Mouse (Mus musculus) thymus, adult 2 months (tissue): ENCODE measurements around the gene Ppard. TPM values are rescaled to one million over a fixed set of nuclear protein-coding genes. Genes with fewer than 3 reads are reported as not detected.

Source experiments
- DNase-seq: peaks from one replicate; pipeline ENCODE4 v3.0.0; 2021
- H3K27ac ChIP-seq: fragments of 200-500 bp; 2 replicates; pipeline ENCODE4 v1.5.1; 2012; ENCODE audit warnings: low read length, control low read depth; ENCODE audit not compliant: control insufficient read depth, insufficient read depth
- H3K27me3 ChIP-seq: fragments of 200-500 bp; 2 replicates; pipeline ENCODE4 v1.6.1; 2012; ENCODE audit warnings: mild to moderate bottlenecking, low read length, moderate library complexity, mixed read lengths; ENCODE audit not compliant: control insufficient read depth, insufficient read depth
- H3K36me3 ChIP-seq: fragments of 200-500 bp; 2 replicates; pipeline ENCODE4 v1.6.1; 2012; ENCODE audit warnings: mild to moderate bottlenecking, low read length, moderate library complexity; ENCODE audit not compliant: control insufficient read depth, insufficient read depth
- H3K4me1 ChIP-seq: fragments of 200-500 bp; replicated peaks from 2 replicates; pipeline ENCODE4 v1.6.1; 2012; ENCODE audit warnings: low read length; ENCODE audit not compliant: control insufficient read depth, insufficient read depth
- H3K4me3 ChIP-seq: fragments of 200-500 bp; 2 replicates; pipeline ENCODE4 v1.5.1; 2012; ENCODE audit warnings: mild to moderate bottlenecking, low read length, control low read depth, moderate library complexity; ENCODE audit not compliant: control insufficient read depth, insufficient read depth
- CTCF ChIP-seq: fragments of 200-500 bp; IDR thresholded peaks from 2 replicates; pipeline ENCODE4 v1.5.1; 2012; ENCODE audit warnings: mild to moderate bottlenecking, control low read depth, low read length, moderate library complexity, borderline replicate concordance; ENCODE audit not compliant: control insufficient read depth, poor library complexity, insufficient read depth; ENCODE audit errors: extremely low read depth
- POLR2A ChIP-seq: fragments of 200-500 bp; IDR thresholded peaks from 2 replicates; pipeline ENCODE4 v1.6.1; 2012; ENCODE audit warnings: mild to moderate bottlenecking, low read length, control low read depth, moderate library complexity; ENCODE audit not compliant: control insufficient read depth, poor library complexity, insufficient read depth; ENCODE audit errors: extremely low read depth
- WGBS: fragments of 180-500 bp; shearing (Covaris S2); methylation state at CpG from one replicate; pipeline ENCODE4 v1.1.7; 2018; 5-methylcytosine and 5-hydroxymethylcytosine counted together
- polyA plus RNA-seq: library from polyadenylated mRNA; depleted of rRNA; stranded (reverse); fragments of >200 nt; gene quantifications from 2 replicates; pipeline ENCODE4 v1.2.3, GENCODE M21; 2012

The Ppard gene
- polyA plus RNA-seq, 1 experiment, result 51.6 TPM

DNA sequence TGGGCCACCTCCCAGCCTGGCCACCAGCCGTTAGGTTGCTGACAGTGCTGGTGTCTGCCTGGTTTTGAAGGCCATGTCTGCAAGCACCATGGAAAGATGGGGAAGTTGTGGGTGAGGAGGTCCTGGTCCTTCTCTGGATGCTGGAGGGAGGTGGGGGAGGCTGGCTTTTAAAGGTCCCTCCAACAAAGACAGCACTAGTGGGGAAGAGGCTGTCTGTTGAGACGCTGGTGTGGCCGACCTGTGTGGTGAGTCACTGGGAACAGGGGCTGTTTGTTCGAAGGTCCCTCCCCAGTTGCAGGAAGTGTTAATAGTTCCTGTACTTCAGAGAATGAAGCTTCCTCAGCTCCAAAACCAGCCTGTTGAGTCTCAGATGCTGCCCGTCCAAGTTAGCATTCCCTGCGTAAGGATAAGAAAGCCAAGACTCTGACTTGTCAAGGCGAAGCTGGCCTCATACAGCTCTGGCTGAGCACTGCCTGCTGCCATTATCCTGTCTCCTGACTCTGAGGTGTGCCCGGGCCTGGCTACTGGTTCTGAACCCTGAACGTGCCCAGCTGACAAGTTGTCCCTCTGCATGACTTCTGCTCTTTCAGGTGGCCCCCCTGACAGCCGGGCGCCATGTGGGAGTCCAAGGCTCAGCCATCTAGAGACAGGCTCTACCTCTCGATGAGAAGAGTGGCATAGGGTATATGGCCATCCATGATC is 19.2 kb downstream of the Ppard start:
- WGBS, result 76% methylated on average over 12 of the region's 12 CpGs
- H3K27ac ChIP-seq, result no peak overlapping the region
- no peak overlapping the region for H3K4me3 ChIP-seq
- H3K4me1 ChIP-seq, result peaks cover 28% of the 10 kb centered on the region
- no peak for DNase-seq
- H3K36me3 ChIP-seq, result no peaks in the 10 kb centered on the region
- TF ChIP-seq CTCF (no peak), POLR2A (no peak)
- H3K27me3 ChIP-seq, result no peaks in the 10 kb centered on the region

DNA sequence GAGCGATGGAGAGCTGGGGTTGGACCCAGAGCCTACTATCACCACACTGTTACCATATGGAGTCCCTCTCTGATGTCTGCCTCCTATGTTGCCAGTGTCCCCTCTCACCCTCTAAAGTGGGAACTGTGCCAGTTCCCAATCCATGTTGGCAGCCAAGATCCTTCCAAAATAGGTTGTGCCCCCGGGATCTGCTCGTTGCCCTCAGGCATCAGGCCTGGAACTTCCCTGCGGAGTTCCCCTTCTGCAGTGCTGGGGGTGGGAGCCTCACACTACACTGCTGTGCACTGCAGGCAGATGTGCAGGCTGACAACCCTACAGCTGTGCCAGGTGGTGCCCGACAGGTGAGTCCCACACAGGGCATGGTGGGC is 19.8 kb downstream of the Ppard start:
- TF ChIP-seq POLR2A, result no peak
- TF ChIP-seq CTCF, result no peak
- no peak for DNase-seq
- WGBS, result 84% methylated on average over 5 of the region's 5 CpGs
- Histone ChIP-seq H3K27ac (no peak overlapping the region), H3K27me3 (no peaks in the 10 kb centered on the region), H3K36me3 (no peaks in the 10 kb centered on the region), H3K4me1 (peaks cover 26% of the 10 kb centered on the region), H3K4me3 (no peak overlapping the region)

DNA sequence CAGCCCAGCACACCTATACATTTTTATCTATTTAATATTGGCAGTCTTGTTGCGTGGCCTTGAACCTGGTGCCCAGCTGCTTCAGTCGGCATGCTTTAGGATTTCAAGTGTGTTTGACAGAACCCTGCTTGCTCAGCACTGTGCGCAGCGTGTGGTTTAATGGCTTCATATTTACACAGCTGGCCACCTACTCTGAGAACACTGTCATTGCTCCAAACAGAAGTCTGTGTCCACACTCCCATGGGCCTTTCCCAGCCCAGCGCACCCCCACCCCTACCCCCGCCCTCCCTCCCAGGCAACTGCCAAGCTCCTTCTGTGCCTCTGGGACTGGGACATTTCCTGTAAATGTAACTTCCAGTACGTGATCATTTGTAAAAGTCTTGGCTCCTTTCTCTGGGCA is 20.7 kb downstream of the Ppard start:
- no peak overlapping the region for H3K27ac ChIP-seq
- 92% methylated on average over 7 of the region's 7 CpGs for WGBS
- H3K4me1 ChIP-seq, result peaks cover 27% of the 10 kb centered on the region
- H3K27me3 ChIP-seq, result no peaks in the 10 kb centered on the region
- no peak overlapping the region for H3K4me3 ChIP-seq
- H3K36me3 ChIP-seq, result no peaks in the 10 kb centered on the region
- TF ChIP-seq CTCF (no peak), POLR2A (no peak)
- DNase-seq, result no peak

DNA sequence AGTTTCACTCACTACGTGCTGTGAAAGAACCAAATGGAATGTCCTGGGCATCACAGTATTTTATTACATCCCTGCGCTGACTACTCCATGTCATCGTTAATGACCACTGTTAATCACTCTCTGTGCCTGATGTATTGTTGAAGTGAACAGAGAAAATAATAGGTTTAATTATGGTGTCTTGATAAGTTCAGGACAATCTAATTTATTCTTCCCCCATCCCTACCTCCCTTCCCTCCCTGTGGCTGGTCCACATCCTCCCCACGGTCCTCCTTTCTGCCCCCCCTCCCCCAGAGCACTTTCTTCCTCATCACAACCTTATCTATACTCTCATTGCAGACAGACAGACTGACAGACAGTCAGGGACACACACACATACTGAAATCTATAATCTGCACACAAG is 22.3 kb downstream of the Ppard start:
- Histone ChIP-seq H3K4me1 (peaks cover 34% of the 10 kb centered on the region), H3K27ac (no peak overlapping the region), H3K4me3 (no peak overlapping the region), H3K27me3 (no peaks in the 10 kb centered on the region), H3K36me3 (no peaks in the 10 kb centered on the region)
- no peak for TF ChIP-seq POLR2A
- no peak for TF ChIP-seq CTCF
- WGBS, result 87% methylated on average over 4 of the region's 4 CpGs
- DNase-seq, result no peak

DNA sequence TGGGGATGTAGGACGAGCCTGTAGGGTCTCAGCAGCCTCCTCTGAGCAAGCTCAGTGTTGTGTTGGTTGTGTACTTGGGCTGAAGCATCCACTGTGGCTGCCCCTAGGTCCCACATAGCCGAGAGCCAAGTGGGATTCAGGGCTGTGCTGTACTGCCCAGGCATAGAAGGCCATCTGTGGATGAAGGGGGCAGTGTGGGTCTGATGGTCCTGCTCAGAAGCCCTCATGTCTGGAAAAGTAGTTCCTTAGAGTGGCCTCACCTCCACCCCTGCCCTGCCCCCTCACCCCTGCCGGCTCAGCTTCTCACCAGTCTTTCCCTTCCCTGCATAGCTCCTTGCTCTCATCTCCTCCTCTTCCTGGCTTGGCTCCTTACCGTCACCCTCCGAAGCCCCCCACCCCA is 23.2 kb downstream of the Ppard start:
- no peaks in the 10 kb centered on the region for H3K27me3 ChIP-seq
- no peak overlapping the region for H3K4me3 ChIP-seq
- peaks cover 34% of the 10 kb centered on the region for H3K4me1 ChIP-seq
- 48% methylated on average over 5 of the region's 5 CpGs for WGBS
- no peaks in the 10 kb centered on the region for H3K36me3 ChIP-seq
- TF ChIP-seq CTCF (no peak), POLR2A (no peak)
- no peak for DNase-seq
- H3K27ac ChIP-seq, result peak overlapping the region; percentile 89; the same call in 1 of the 2 replicates

DNA sequence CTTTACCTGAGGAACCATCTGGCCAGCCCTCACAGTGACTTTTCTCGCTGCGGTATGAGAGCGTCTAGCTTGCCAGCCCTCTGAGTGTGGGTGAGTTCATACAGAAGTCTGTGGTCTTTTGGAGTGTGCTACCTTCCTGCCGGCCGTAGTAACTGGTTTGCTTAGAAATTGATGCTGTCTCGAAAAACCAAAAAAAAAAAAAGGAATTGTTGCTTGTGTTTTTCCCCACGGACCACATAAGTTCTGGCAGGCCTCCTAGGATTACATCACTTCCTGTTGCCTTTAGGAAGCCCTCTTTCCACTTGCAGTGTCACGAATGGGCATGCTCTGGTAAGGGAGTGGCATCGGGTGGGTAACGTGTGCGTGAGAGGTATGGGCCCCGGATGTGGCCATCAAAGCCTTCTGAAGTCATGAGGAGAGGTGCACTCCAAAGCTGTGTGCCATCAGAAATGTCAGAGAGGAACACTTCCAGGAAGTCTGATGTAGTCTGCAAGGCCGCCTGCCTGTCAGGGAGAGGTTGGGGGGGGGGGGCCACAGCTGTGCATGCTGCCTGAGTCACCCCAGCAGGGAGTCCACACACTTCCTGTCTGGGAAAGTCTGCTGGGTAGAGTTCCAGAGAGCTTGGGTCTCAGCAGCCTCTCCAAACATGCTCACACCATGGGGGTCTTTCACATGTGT is 24.3 kb downstream of the Ppard start:
- Histone ChIP-seq H3K4me3 (peak overlapping the region; percentile 3; the same call in 1 of the 2 replicates), H3K27ac (peak overlapping the region; percentile 89), H3K27me3 (no peaks in the 10 kb centered on the region), H3K4me1 (peaks cover 34% of the 10 kb centered on the region), H3K36me3 (no peaks in the 10 kb centered on the region)
- peak; percentile 64 for DNase-seq
- WGBS, result 5% methylated on average over 13 of the region's 13 CpGs
- TF ChIP-seq CTCF (0 out of 2 replicates have a peak, but pooled peaks have one; percentile 9), POLR2A (no peak)
